Mouse (Mus musculus) cerebral cortex, adult 2 months (tissue): Measurements from ENCODE around the gene Stk38.

Experiments
- WGBS: fragments of 180-500 bp; shearing (Covaris S2); methylation state at CpG from one replicate; pipeline ENCODE4 v1.1.7; 2018; 5-methylcytosine and 5-hydroxymethylcytosine counted together

Gene Stk38

GRCm38 (mm10) chr17:29007641-29008325, at the start of gene Stk38:
TSS of gene Stk38 (minus strand) at chr17:29007995.
- whole genome bisulfite sequencing: under 1% methylated on average over 56 of the region's 65 CpGs

- WGBS: 50% methylated on average over 11 of the region's 11 CpGs
Observed at GRCm38 (mm10) chr17:29057361-29057890, 49.6 kb upstream of the Stk38 start.

- 19% methylated on average over 8 of the region's 8 CpGs for WGBS
Observed at GRCm38 (mm10) chr17:29056699-29057151, 48.9 kb upstream of the Stk38 start.

- WGBS: 70% methylated on average over 7 of the region's 7 CpGs
Observed at GRCm38 (mm10) chr17:29056207-29056606, 48.4 kb upstream of the Stk38 start.

- WGBS: 72% methylated on average over 5 of the region's 5 CpGs
Observed at GRCm38 (mm10) chr17:29055586-29055985, 47.8 kb upstream of the Stk38 start.

GRCm38 (mm10) chr17:29054429-29054828, 46.6 kb upstream of the Stk38 start:
- 56% methylated on average over 6 of the region's 6 CpGs for WGBS

GRCm38 (mm10) chr17:29053841-29054240, 46.0 kb upstream of the Stk38 start:
- WGBS: 48% methylated on average over 7 of the region's 7 CpGs

- 95% methylated on average over 6 of the region's 6 CpGs for WGBS
Observed at GRCm38 (mm10) chr17:29053067-29053466, 45.3 kb upstream of the Stk38 start.

- WGBS: 42% methylated on average over 14 of the region's 14 CpGs
Observed at GRCm38 (mm10) chr17:29050791-29051190, 43.0 kb upstream of the Stk38 start.

- 86% methylated on average over 7 of the region's 7 CpGs for WGBS
Observed at GRCm38 (mm10) chr17:29049923-29050322, 42.1 kb upstream of the Stk38 start.

GRCm38 (mm10) chr17:29049508-29049889, 41.7 kb upstream of the Stk38 start:
- WGBS: 67% methylated on average over 5 of the region's 5 CpGs

- 16% methylated on average over 13 of the region's 13 CpGs for WGBS
Observed at GRCm38 (mm10) chr17:29048748-29049507, 41.1 kb upstream of the Stk38 start.

- WGBS: 73% methylated on average over 3 of the region's 3 CpGs
Observed at GRCm38 (mm10) chr17:29047697-29048514, 40.1 kb upstream of the Stk38 start.

GRCm38 (mm10) chr17:29046863-29047262, 39.1 kb upstream of the Stk38 start:
- 88% methylated on average over 3 of the region's 3 CpGs for WGBS

GRCm38 (mm10) chr17:29045741-29046530, 38.1 kb upstream of the Stk38 start:
- WGBS: 56% methylated on average over 12 of the region's 12 CpGs

- 23% methylated on average over 1 of the region's 1 CpGs for WGBS
Observed at GRCm38 (mm10) chr17:29044925-29045319, 37.1 kb upstream of the Stk38 start.

- 64% methylated on average over 6 of the region's 6 CpGs for WGBS
Observed at GRCm38 (mm10) chr17:29044146-29044924, 36.5 kb upstream of the Stk38 start.

- 68% methylated on average over 3 of the region's 3 CpGs for WGBS
Observed at GRCm38 (mm10) chr17:29043583-29043982, 35.8 kb upstream of the Stk38 start.

GRCm38 (mm10) chr17:29041632-29042031, 33.8 kb upstream of the Stk38 start:
- 43% methylated on average over 3 of the region's 3 CpGs for WGBS

- 57% methylated on average over 11 of the region's 11 CpGs for WGBS
Observed at GRCm38 (mm10) chr17:29039351-29039750, 31.6 kb upstream of the Stk38 start.
